Mouse (Mus musculus) kidney, adult 8-10 months (tissue): Measurements from ENCODE around the gene Myt1l.

Experiments used
- DNase-seq, 2 experiments: peaks; one replicate each; pipeline ENCODE4 v3.0.0; 2022

Myt1l gene

DNA sequence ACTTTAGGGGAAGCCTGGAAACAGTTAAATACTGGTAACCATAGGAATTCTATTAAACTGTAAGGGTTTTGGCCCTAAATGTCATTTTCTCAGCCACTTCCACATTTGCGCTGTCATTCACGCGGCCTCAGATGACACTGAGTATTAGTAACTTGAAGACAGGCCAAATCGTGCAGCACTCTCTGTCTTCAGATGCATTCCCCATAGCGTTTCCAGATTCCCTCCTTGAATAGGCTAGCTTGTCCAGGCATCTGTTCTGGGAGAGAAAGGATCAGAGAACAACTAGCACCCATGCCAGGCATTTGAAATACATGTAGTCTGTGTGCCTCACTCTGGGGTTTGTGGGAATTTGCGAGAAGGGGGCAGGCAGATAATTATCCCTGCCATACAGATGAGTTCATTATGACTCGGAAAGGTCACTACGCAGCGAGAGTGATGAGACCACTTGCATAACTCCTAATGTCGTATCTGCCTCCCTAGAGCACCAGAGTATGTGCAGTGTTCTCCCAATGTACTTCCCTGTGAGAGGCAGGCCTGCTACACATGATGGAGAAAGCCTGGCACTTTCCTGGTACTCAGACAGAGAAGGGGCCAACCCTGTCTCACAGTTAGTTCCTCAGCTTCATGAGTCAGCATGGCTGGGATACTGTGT, 295.7 kb downstream of the Myt1l start:
- no peak for DNase-seq

DNA sequence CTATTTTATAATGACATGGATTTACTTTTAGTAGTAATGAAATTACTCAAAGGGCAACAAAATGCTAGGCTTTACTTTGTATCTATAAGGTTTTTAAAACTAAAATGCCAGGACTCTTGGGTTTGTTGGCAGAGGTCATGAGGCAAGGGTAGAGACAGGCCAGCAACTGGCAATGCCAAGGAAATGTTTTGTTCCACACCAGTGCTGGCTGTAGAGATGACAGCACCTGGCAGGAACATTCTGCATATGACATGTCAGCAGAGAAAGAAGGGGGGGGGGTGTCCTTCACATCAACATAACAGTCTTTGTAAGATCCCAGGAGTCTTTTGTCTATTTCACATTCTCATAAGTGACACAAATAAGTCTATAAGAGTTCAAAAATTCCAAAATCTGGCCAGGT, 302.4 kb downstream of the Myt1l start:
- DNase-seq, result no peak

DNA sequence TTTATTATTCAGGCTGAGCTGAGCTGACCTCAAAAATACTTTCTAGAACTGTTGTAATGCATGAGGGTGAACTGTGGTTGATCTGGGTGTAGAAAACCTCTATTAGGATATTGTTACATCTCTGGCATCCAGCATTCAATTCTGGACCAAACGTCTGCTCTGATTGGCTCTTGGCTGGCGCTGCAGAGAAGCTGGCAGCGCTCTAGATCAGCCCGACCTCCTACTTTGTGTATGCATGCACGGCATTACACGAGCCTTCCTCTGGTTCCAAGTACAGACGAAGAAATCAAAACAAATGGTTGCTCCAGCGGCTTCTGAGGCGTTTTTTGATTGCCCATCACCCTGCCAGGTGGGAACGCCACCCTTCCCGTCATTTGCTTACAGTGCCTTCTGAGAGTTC, 303.2 kb downstream of the Myt1l start:
- no peak for DNase-seq

DNA sequence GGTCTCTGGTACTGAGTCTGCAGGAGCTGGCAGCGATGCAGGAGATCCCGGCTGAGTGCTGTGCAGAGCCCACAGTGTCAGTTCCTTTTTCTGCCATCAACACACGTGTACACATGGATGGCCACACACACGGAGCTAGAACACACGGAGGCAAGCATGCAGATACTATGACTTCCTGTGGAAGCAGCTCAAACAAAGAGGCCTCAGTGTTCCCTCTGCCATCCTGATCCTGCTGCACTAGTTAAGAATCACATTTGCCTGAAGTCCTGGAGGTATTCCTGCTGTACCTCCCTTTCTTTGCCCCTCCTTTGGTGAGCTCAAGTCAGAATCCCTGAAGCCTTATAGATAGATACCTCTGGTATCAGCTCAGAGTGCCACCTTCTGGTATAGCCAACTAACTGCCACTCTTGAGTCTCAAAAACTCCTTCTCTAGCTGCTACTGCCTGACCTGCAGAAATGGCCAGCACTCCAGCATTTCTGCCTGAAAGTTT, 309.2 kb downstream of the Myt1l start:
- DNase-seq, result peak in 1 of 2 experiments; percentile 2

DNA sequence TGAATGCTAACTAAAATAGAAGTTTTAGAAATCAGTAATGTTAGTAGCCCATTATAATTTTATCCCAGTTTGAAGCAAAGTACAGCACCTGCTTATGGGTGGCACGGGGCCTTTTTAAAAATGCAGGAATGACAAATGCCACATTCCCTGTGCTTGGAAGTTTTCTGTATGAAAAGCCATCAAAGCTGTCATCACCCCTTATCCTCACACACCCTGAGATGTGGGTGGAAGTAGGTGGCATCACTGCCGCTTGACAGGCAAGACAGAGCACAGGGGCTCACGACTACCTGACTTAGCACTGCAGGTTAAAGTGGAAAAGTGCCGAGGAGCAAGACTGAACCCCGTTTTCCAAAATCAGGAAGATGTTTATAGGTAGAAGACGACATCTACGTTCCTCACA, 310.2 kb downstream of the Myt1l start:
- no peak for DNase-seq

DNA sequence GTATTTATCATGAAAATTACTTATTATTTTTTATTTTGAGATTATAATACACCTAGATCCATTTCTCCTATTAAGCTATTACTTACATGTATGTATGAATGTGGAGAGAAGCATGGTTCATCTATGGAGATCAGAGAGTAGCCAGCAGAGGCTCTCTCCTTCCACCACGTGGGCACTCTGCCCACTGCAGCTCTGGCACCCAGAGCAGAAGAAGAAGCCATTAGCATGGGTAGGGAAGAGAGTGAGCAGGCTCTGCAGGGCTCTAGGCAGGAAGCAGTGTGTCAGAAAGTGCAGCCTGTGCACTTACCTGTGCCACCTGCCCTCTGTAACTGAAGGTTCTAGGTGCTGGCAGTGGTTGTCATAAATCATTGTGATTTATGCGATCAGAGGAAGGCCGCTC, 321.8 kb downstream of the Myt1l start:
- no peak for DNase-seq

DNA sequence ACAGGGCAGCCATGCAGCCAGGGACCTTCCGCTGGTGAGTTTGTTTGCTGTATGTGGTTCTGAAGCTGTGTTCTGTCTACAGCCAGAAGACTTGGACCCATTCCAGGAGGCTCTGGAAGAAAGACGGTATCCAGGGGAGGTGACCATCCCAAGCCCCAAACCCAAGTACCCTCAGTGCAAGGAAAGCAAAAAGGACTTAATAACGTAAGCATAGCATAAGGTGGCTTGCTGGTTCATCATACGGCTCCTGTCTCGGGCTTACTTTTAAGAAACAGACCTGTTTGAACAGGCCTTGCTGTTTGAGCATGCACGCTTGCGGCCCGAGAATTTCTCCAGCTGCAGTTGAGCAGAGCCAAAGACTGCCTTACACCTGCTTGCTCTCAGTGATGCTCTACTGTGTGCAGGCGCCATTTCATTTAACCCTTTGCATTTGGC, 326.0 kb downstream of the Myt1l start:
- DNase-seq, result no peak

DNA sequence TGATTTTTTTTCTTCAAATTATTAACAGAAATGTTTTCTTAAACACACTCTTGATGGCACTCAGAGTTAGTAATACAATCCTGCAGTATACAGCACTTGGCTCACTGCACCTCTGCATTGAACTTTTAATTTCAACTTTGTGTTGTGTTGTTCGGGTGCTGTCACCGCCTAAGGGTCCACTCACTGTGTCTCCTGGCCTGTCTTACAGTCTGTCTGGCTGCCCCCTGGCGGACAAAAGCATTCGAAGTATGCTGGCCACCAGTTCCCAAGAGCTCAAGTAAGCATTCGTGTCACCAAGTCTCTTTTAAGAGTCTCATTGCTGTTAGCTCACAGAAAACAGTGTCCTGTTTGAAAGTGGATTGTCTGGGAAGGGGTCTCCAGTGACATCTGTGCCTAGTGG, 326.8 kb downstream of the Myt1l start:
- DNase-seq, result peak; percentile 3 to 53

DNA sequence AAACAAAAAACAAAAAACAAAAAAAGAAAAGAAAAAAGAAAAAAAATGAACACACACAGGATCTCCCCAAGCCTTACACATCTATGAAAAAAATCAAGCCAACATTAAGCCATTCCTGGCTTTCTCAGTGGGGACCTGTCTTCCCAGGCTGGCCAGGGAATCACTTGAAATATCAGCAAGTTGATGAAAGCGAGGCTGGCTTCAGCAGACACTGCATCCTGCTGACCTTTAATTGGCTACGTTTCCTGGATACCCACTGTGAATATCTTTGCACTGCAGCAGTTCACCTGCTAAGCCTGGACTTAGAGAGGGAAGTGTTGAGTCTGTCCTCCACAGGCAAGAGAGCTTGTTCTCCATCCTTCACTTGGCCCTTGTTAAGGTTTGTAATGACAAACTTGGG, 332.8 kb downstream of the Myt1l start:
- DNase-seq, result no peak

DNA sequence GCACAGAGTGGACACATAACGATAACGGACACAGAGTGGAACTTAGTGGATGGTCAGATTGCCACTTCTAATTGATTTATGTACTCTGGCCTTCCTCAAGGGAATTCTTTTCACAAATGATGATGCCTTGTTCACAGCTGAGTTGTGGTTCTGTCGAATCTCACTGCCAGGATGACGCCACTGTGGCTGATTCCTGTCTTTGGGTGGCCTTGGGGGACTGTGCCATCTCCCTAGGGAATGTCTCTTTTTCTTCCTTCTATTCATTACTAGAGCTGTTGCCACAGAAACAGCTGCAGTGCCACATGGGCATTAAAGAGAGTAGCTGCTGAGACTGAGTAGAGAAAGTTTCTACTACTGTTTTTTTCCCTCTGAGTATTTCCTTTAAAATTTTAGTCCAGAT, 340.1 kb downstream of the Myt1l start:
- DNase-seq, result no peak

DNA sequence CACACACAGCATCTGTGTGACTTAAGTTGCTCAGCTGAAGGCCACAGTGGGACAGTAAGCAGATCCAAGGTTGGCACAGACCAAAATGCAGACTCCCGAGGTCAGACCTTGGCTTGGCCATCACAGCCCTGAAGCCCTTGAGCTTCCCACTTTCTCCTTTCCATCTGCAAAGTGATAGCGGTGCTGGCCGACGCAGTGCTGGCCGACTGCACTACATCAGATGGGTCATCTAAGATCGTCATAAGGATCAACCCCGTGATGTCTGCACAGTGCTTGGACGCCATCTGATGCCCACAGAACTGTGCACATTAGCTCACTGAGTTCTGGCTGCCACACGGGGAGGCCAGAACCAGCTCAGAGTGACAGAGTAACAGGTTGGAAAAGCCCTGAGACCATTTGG, 340.6 kb downstream of the Myt1l start:
- no peak for DNase-seq

DNA sequence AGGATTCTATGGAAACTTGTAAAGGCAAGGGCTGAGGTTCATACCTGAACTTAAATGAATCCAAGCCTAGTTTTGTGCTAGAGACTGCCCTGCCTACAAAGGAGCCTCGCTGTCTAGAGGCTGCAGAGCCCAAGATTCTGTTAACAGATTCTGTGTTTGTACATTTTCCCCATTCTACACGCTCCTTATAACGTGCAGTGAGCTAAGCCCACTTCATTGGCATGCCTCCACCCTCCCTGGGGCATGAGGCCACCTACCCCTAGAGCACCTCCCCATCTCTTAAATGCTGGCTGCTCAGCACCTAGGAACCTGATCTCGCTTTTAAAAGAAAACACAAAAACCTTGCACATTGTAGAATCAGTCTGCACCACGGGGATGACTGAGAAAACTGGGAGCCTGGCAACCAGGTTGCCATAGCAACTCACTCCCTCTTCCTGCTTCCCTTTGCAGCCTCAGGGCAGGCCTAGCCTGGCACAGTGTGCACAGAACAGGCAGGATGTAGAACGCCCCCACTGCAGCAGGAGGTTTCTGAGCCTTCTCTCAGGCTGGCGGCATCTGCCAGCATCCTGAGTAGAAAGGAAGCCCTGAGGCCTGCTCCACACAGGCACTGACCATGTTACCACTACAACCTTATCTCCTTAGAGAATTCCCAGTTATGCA, 344.1 kb downstream of the Myt1l start:
- DNase-seq, result no peak

DNA sequence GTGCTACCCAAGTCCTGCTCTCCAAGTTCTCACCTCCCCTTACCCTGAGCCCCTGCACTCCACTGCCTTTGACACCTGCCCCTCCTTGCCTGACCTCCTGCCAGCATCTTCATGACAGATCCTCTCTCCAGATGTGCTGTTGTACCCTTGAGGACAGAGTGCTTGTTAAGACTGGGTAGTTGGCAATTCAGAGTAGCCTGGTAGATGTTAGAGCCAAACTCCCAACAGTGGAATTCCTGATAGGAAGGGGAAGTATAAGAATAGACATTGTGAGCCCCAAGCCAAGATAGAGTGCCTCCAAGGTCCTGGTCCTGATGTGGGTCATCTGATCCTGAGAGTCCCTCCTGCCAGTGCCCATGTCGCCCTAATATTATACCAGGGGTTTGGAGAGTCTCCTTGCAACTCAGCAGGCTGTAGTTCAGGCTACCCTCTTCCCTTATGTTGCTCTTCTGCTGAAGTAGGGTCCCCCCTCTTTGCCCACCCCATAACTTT, 345.1 kb downstream of the Myt1l start:
- DNase-seq, result no peak

DNA sequence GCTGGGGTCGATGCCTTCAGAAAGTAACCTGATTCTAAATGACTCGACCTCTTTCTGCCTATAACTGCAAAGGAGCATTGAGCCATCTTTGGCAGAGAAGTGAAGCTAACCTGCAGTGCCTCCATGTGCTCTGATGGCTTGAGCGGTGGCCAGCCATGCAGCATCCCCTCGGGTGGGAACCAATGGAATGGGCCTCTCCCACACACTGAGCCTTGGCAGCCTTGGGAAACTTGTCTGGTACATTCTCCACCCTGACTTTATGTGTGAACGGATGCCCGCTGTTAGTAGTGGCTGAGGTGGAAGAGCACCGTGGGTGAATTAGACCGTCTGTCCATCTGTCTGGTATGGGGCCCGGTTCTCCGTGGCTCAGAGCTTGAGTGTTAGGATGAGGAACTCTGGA, 349.8 kb downstream of the Myt1l start:
- DNase-seq, result no peak

DNA sequence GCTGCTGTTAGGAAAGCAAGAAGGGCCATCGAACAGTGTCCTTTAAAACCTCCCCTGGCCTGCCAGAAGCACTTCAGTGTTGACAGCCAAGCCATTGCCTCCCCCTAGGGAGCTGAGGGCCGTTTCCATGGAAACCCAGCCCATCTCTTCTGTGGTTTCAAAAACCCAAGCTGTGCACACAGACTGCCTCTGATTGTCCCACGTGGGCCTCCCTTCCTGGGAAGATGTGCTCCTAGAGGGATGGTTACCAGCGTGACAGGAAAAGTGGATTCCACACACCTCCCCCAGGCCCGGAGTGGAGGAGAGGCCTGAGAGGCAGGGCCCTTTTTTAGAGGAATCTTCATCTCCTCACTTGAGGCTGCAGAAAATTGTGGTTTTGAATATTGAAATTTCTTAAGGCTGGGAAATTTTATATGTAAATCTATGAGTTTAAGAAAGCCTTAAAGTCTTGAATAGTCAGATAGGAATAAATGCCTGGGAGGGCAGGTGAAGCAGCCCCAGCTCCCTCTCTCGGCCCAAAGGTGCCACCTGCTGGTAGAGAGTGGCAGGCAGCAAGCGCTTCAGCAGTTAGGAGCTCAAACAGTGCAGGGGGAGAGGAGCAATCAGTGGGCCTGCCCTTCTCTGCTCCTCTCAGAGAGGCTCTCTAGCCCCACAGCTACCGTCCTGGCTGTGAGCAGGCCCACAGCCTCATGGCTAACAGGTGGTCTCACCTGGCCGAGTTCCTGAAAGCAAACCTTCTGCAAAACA, 354.9 kb downstream of the Myt1l start:
- DNase-seq, result peak; percentile 11 to 45

DNA sequence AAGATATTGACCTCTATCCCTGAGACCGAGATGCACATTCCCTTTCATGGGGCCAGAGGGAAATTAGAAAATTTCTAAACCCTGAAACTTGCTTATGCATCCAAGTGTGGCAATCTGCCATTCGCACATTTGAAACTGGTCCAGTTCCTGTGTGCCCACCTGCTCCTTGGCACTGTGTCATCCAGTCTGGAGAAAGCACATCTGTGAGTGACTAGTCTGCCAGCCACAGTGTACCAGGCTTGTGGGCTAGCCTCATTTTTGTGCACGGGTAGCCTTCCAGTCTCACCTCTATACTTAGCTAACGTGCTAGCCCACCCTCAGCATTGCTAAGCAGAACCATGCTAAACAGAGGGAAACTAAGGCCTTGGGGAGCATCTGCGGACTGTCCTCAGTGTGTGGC, 356.2 kb downstream of the Myt1l start:
- no peak for DNase-seq

DNA sequence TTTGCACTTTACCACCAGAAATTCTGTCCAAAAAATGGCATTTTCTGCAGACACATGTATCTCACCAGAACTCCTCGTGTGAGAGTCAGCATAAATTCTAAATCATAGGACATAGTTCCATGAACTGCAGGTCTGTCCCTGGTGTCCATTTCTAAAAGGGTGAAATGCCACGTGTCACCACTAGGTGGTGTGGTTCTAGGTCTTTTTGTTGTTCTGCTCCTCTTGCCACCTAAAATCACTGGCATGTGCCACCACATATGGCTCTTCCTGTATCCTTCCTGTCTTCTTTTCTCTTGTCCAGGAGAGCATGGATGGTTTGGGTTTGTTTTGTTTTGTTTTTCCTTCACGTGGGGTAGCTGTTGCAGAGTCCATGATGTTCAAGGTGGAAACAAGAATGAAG, 366.5 kb downstream of the Myt1l start:
- peak in 1 of 2 experiments; percentile 31 for DNase-seq

DNA sequence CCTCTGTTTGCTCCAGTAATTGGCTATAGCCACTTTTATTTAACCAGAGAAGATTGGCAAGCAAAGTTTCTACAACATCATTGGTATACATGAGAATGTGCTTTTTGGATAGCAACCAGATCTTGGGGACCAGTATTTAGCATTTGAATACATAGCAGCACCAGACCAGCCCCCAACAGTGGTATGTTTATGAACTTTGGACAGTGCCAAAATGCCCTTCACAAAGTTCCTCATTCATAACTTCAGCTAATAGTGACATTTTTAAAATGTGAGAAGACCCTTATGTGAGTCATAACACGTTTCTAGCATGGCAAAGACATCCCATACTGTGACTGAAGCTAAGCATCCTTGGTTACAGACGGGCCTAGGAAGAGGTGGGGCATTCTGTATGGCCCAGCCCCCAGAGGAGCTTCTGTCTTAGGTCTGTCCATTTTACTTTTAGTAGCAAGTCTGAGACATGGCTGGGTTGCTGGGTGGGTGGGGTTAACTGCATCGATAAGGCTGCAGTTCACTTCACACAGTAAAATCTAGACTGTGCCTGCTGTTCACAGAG, 369.4 kb downstream of the Myt1l start:
- DNase-seq, result no peak

DNA sequence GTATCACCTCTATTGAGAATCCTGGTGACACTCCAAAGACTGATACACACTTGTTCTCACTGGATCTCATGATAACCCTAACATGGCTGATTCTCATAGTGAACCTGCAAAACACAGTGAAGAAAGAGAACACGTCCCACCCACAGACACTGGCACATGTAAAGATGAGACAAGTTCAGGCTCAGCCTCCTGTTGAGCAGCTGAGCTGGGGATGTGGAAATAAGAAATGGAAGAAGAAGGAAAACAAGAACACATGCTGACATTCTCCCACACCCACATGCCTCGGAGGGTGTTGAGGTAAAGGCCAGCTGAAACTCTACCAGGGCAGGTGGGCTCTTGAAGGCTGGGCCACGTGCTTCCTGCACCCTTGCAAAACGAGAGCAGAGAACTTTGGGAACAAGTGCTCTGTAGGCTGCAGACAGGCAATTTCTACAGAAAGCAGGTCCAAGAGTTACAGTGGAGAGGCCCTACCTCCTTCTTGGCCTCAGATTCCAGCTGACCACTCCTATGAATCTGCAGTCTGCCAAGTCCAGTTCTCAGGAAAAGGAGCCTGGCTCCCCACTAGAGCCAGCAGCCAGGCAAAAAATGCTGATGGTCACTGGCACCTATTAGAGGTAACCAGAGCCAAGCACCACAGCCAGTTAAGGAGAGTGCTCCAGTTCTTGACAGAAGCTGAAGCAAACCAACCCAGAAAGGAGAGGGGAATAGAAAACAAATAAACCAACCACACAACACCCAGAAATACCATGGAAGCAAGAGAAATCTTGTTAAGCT, 376.1 kb downstream of the Myt1l start:
- DNase-seq, result no peak

DNA sequence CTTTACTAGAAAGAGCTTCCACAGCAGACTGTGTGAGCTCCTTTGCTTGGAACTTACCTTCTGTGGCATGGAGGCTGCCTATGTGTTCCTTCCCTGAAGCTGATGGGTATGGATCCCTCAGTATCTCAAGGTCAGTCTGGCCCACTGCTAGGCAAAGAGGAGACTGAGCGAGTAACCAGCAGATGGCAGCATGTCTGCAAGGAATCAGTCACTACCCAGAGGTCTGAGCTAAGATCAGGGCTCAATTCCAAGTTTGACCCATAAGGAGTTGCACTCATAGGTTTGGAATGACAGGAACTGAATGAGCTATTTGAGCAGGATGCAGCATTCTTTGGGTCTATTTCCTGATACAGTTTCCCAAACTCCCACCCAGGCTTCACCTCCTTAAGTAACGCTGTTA, 378.9 kb downstream of the Myt1l start:
- peak; percentile 36 to 66 for DNase-seq

DNA sequence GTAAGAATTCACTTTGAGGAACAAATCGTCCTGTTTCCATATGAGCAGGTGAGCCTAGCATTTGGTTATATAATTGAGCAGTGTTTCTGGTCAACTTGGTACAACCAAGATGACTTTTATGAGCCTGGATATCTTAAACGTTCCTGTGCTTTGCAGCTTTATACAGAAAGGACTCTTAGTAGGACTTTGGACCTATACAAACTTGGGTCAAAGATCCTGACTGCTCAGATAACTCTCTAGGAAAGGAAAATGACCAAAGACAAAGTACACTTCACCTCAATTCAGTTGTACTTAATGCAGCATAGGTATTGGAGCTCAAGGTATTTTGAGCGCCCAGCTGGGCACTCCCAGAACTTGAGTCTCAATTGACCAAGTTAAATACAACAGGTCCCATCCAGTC, 388.0 kb downstream of the Myt1l start:
- no peak for DNase-seq

DNA sequence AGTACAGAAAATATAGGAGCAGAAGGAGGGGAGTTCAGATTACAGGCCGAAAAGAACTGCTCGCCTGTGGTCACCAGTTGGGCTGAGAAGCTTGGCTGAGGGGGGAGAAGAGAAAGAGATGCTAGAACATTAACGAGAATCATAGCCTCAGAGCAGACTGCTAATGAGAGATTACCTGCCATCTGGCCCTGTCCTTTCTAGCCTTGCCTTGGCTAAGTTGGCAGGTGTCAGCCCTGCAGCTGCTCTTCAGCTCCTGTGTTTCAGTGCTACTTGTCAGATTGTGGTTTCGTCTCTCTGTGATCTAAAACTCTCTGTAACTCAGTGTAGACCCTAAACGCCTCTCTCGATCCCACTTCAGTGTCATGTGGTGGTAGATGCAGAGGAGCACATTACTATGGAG, 388.6 kb downstream of the Myt1l start:
- no peak for DNase-seq

DNA sequence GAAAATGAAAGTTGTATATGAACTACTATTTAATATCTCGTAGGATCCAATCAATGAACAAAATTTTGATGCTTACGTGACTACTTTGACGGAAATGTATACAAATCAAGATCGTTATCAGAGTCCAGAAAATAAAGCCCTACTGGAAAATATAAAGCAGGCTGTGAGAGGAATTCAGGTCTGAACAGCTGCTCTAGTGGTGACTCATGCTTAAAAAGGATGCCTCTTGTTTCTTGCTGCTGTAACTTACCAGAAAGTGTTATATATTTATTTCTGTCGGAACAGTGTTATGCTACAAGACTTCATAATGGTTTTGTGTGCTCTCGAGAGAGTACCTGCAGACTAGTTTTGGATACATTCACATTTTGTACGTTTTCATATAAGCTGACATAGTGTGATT, 392.1 kb downstream of the Myt1l start:
- DNase-seq, result no peak
